Mouse (Mus musculus): ENCODE measurements around the gene Cul7.

Cul7 gene

DNA sequence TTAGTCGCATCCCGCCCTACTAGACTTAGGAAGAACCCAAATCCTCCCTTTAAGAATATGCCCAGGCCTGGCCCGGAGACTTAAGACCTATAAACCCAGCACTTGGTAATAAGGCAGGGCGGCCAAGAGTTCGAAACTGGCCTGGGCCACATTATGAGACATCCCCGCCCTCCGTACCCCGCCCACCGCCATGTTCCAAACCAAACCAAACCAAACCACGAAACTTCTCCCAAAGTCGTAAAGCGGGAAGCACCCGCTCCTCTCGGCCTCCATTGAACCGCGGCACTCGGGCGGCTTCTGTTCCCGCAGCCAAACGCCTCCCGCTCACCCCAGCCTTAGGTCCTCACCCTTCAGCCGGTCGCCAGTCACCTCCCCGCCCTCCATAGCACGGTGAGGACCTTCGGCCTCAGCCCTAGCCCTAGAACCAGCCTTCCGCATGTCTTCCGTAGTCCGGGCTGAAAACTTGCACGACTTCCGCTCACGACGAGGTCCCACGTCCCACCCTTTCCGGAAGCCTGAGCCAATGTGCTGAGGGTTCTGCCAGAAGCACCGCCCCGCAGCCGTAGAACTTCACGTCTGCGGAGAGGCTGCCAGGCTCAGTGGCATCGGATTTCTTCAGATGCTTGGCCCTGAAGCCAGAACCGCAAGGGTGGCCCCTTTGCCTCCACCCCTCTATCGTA lies 23.9 kb downstream of the Cul7 start, which contains the start of gene Rrp36:
TSS of gene Rrp36 (minus strand) at position 503 of the 680 bp plus-strand sequence.
- DNase-seq: peak; percentile 89

GRCm38 (mm10) chr17:46674530-46675283 lies 24.6 kb downstream of the Cul7 start:
- DNase-seq: no peak

DNA sequence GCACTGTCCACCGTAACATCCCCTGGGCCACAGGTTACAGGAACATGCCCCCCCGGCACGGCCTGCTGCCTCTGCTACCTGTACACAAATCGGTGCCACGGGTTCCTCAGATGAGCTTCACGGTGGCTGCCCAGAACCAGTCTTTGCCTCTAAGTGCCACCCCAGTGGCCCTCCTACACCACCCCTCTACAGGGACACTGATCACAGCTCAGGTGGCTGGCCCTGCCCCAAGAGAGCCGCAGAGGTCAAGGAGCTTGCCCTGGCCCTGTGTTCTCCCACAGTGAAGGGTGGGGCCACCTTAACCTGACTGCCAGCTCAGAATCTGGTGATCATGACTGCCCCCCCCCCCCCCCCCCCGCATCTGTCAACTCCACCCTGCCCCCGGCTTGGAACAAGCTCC lies 28.3 kb downstream of the Cul7 start, which contains the start of gene Mea1:
TSS of gene Mea1 (plus strand) at position 378 of the 400 bp plus-strand sequence.
- DNase-seq: no peak

DNA sequence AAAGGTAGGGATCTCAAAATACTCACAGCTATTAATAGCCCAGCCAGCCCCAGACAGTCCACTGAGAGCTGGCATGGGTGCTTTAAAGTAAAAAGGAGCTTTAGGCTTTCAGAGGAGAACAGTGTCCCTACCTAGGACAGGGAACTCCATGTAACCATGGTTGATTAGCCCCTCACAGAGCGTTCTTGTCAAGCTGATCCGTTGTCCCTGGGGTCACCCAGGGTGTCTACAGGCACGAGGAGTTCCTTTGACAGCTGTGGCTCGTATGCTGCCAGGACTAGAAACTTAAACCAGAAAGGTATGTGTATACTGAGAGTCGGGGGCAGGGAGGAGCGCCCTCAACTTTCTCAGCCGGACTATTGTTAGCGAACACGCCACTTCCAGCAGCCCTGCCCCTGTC lies 28.8 kb downstream of the Cul7 start:
- no peak for DNase-seq

- DNase-seq: peak; percentile 60
Observed at GRCm38 (mm10) chr17:46679843-46680759, 30.0 kb downstream of the Cul7 start.

- DNase-seq: peak; percentile 99
Observed at GRCm38 (mm10) chr17:46680760-46681373, 30.7 kb downstream of the Cul7 start, which contains the start of gene Klhdc3. Klhdc3 (minus strand) TSS chr17:46680914.

DNA sequence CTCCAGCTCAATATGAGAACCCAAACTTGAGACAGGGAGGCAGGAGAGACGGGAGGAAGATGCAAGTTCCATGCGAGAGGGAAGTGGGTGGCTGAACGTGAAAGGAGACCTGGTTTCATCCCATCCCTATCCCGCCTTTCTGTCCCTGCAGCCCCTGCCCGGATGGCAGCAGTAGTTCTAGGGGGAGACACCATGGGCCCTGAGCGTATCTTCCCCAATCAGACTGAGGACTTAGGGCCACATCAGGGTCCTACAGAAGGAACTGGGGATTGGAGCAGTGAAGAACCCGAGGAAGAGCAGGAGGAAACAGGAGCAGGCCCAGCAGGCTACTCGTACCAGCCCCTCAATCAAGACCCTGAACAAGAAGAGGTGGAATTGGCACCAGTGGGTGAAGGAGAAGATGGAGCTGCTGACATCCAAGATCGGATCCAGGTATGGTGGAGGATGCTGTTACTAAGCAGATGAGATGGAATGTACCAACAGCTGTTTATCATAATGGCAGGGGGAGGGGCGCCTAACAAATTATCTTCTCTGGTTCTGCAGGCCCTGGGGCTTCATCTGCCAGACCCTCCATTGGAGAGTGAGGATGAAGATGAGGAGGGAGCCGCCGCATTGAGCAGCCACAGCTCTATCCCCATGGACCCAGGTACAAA lies 31.5 kb downstream of the Cul7 start:
- DNase-seq: no peak

- peak; percentile 25 for DNase-seq
Observed at GRCm38 (mm10) chr17:46682654-46683389, 32.7 kb downstream of the Cul7 start.

GRCm38 (mm10) chr17:46685913-46686312 lies 35.8 kb downstream of the Cul7 start:
- no peak for DNase-seq

DNA sequence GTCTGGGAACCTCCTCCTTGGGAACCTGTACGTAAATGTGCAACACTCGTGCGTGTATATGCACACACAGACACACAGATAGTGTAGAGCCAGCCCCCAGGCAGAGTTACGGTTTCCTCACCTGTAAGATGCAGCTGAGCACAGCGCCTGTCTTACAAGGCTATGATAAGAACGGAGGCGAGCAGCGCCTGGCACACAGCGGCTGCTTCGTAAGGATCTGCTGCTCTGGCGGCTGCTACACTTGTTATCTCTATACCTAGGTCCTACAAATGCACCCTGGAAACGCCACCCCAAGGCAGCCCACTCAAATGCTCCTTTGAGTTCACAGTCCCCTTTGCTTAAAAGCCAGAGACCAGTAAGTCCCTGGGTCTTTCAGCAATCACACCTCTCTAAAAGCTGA lies 40.5 kb downstream of the Cul7 start:
- no peak for DNase-seq

DNA sequence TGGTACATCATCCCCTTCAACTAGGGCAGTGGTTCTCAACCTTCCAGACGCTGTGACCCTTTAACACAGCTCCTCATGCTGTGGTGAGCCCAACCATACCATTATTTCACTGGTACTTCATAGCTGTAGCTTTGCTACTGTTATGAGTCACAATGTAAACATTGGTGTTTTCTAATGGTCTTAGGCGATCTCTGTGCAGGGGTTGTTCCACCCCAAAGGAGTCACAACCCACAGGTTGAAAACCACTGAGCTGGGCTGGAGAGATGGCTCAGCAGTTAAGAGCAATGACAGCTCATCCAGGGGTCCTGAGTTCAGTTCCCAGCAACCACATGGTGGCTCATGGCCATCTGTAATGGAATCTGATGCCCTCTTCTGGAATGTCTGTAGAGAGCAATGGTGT lies 41.3 kb downstream of the Cul7 start:
- no peak for DNase-seq

DNA sequence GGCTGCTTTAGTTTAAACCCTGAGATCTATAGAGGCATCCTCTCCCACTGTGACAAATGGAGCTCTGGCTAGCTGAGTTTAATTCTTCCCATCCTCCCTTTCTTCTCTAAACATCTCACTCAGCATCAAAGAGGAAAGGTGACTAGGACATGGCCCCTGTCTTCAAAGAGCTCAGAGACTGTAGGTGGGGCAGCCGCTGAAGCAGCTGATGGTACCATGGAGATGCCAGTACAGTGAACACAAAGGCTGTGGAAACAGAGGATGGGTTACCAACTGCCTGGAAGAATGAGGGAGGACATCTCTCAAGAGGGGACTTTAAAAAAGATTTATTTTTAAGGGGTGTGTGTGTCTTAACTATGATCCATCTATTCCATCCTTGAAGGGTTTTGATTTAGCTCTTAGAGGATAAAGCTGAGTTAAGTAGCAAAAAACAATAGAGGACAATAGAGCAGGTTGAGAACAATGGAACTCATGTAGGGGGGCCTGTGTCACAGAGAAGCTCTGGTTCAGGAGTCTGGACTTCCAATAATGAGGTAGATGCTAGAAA lies 44.5 kb downstream of the Cul7 start:
- DNase-seq: no peak

- no peak for DNase-seq
Observed at GRCm38 (mm10) chr17:46698515-46698914, 48.4 kb downstream of the Cul7 start.

DNA sequence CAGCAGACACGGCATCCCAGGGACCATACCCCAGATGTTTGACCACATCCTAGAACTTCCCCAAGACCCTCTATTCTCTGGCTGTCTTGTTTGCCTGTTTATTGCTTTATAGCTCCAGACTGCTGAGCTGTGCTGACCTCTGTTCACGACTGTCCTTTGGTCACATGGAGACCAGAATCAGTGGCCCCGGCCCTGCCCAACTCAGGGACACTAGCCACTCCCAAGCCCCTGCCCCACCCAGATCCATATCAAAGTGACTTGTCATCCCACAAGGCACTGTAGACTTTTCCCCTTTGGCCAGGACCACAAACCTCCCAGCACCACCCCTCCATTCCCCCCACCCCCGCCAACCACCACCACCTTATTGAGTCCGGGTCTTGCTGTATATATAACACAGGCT lies 49.1 kb downstream of the Cul7 start:
- no peak for DNase-seq

DNA sequence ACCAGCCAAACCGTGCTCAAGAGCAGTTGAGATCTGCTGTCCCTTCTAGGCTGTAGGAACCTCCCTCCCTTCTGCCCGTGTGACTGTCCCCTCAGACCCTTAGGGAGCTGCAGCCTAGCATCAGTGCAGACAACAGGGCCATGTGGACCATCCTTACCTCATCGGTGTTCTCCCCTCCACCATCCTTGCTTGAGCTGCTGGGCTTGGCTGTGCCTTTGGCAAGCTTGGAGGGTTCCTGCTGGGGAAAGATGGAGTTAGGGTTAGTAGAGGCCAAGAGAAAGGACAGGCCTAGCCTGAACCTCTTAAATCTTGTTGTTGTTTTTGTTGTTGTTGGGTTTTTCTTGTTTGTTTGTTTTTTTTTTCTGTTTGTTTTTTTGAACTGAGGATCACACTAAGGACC lies 49.8 kb downstream of the Cul7 start:
- no peak for DNase-seq

GRCm38 (mm10) chr17:46701489-46701888 lies 51.4 kb downstream of the Cul7 start:
- no peak for DNase-seq

- DNase-seq: no peak
Observed at GRCm38 (mm10) chr17:46702100-46702499, 52.0 kb downstream of the Cul7 start.

DNA sequence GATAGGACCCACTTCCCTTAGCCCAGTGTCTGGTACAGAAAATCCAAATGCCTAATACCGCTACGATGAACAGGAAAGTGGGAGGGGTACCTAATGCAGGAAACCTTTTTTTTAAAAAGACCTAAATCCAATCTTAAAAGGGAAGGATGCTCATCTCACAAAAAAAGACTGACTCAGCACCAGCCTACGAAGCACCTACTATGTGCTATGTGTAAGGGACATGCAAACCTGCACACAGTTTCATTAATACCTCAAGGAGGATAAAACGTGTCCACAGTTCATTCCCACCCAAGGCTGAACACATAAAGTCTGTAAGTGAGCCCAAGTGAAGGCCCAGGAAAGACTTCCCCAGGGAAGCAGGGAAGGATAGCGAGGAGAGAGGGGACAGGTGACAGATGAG lies 52.4 kb downstream of the Cul7 start:
- no peak for DNase-seq

GRCm38 (mm10) chr17:46703971-46704886 lies 54.1 kb downstream of the Cul7 start:
- DNase-seq: peak; percentile 48

Measured in thymus, postnatal 14 days (tissue).